Mouse (Mus musculus): ENCODE data around the gene Trmt1. TPM values are rescaled to one million over a fixed set of nuclear protein-coding genes. Genes with fewer than 3 reads are reported as not detected.
A peak's percentile ranks its signal among the peaks of the same experiment; 100 is the strongest.

The Trmt1 gene
- polyA plus RNA-seq, 1 experiment = 145 TPM

DNA sequence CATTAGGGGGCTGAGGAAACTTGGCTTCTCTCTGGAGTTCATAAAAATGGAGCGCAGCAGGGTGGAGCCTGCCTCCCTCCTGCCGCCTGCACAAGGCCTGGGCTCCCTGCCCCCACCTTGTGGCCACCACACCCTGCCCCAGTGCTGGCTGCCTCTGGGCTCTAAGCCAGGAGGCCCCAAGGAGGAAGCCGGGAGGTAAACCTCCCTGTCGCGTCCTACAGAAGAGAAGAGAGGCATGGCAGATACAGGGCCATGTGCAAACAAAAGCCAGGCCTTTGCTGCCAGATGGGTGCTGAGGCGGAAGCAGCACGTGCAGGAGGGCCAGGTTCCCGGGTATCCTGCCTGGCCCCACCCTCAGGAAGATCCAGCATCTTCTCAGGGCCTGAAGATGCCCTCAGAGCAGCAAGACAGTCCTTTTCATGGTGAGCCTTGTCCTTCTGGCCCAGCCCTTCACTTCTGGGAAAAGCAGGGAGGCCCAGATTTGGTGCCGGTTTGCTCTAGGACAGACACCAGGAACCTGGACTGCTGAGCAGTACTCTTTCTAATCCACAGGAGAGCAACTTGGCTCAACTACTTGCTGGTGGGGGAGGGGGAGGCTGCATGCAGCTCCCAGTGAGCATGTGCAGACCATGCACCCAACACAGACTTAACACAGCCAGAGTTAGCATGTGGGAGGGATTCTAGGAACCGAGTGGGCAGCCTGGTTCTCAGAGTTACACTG is 36.9 kb downstream of the Trmt1 start, which contains the start of gene G430095P16Rik:
G430095P16Rik (plus strand) TSS at position 158 of the 721 bp plus-strand sequence.
- peak within 1 kb of the TSS; percentile 63 for H3K27ac ChIP-seq (ENCODE audit: insufficient read depth, low read length)
- TF ChIP-seq POLR2A (IDR thresholded peaks at IDR 0.05; ENCODE audit: extremely low read depth, insufficient read depth, low read length) (no peak), CTCF (IDR thresholded peaks at IDR 0.05; ENCODE audit: extremely low read depth, insufficient read depth, low read length) (no peak)
- H3K4me3 ChIP-seq (ENCODE audit: insufficient read depth, low read length) = no peak within 1 kb of the TSS
- H3K4me1 ChIP-seq (ENCODE audit: control insufficient read depth, insufficient read depth, low read length) = peaks cover 9% of the 10 kb centered on the region

- no peak for TF ChIP-seq CTCF (IDR thresholded peaks at IDR 0.05; ENCODE audit: extremely low read depth, insufficient read depth, low read length)
- TF ChIP-seq POLR2A (IDR thresholded peaks at IDR 0.05; ENCODE audit: extremely low read depth, insufficient read depth, low read length) = no peak
- H3K4me1 ChIP-seq (ENCODE audit: control insufficient read depth, insufficient read depth, low read length) = peaks cover 9% of the 10 kb centered on the region
- peak overlapping the region; percentile 63 for H3K27ac ChIP-seq (ENCODE audit: insufficient read depth, low read length)
- no peak overlapping the region for H3K4me3 ChIP-seq (ENCODE audit: insufficient read depth, low read length)
Observed at GRCm38 (mm10) chr8:84723571-84723900, 37.4 kb downstream of the Trmt1 start.

GRCm38 (mm10) chr8:84724683-84725082 is 38.6 kb downstream of the Trmt1 start:
- Histone ChIP-seq H3K4me3 (ENCODE audit: insufficient read depth, low read length) (no peak overlapping the region), H3K27ac (ENCODE audit: insufficient read depth, low read length) (peak overlapping the region; percentile 62; the same call in 1 of the 2 replicates), H3K4me1 (ENCODE audit: control insufficient read depth, insufficient read depth, low read length) (peaks cover 11% of the 10 kb centered on the region)
- TF ChIP-seq POLR2A (IDR thresholded peaks at IDR 0.05; ENCODE audit: extremely low read depth, insufficient read depth, low read length) = no peak
- no peak for TF ChIP-seq CTCF (IDR thresholded peaks at IDR 0.05; ENCODE audit: extremely low read depth, insufficient read depth, low read length)

DNA sequence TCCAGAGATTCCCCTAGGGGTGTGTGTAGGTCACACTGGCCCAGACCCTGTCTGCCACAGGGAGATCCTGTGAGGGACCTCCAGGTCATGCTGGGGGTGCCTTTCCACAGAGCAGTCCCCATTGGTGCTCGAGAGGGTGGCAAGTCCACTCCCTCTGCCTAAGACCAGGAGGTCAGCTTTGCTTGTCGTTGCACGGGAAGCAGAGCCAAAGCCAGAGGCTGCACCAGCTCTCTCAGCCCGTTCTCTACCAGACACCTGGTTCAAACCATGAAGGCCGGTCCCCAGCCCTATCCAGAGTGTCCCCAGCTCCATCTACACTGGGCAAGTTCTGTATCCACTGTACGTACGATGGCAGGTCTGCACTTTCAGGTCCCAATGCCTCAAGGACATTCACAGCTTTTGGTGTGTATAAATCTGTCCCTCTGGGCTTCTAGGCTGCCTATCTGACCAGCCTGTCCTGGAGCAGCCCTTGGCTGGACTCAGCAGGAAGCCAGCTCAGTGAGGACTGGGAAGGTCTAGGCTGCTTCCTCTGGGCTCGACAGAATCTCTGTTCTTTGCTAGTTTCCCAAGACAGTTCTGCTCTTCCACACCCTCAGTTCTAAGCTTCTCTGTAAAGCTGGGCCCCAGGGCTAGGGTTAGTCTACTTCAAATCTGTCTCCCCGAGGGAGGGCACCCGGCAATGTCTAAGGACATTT is 39.3 kb downstream of the Trmt1 start:
- Histone ChIP-seq H3K4me3 (ENCODE audit: insufficient read depth, low read length) (no peak overlapping the region), H3K4me1 (ENCODE audit: control insufficient read depth, insufficient read depth, low read length) (peaks cover 14% of the 10 kb centered on the region), H3K27ac (ENCODE audit: insufficient read depth, low read length) (peak overlapping the region; percentile 62)
- TF ChIP-seq POLR2A (IDR thresholded peaks at IDR 0.05; ENCODE audit: extremely low read depth, insufficient read depth, low read length) (no peak), CTCF (IDR thresholded peaks at IDR 0.05; ENCODE audit: extremely low read depth, insufficient read depth, low read length) (no peak)

DNA sequence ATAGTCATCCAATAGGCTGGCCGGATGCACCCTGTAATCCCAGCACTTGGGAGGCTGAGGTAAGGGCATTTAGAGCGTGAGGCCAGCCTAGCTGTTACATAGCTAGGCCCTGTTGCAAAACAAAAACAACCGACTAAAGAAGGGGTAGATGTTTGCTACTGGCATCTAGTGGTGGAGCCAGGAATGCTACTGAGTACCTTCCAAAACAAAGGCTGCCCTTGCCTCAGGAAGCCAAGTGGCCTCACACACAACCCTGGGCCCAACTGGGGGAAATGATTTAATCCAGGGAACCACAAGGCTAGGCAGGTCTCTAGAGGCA is 39.8 kb downstream of the Trmt1 start:
- no peak overlapping the region for H3K4me3 ChIP-seq (ENCODE audit: insufficient read depth, low read length)
- peak overlapping the region; percentile 62 for H3K27ac ChIP-seq (ENCODE audit: insufficient read depth, low read length)
- TF ChIP-seq POLR2A (IDR thresholded peaks at IDR 0.05; ENCODE audit: extremely low read depth, insufficient read depth, low read length) (no peak), CTCF (IDR thresholded peaks at IDR 0.05; ENCODE audit: extremely low read depth, insufficient read depth, low read length) (peak; percentile 48)
- H3K4me1 ChIP-seq (ENCODE audit: control insufficient read depth, insufficient read depth, low read length) = peaks cover 15% of the 10 kb centered on the region

GRCm38 (mm10) chr8:84728474-84728873 is 42.4 kb downstream of the Trmt1 start:
- TF ChIP-seq CTCF (IDR thresholded peaks at IDR 0.05; ENCODE audit: extremely low read depth, insufficient read depth, low read length) (no peak), POLR2A (IDR thresholded peaks at IDR 0.05; ENCODE audit: extremely low read depth, insufficient read depth, low read length) (no peak)
- peak overlapping the region; percentile 62; the same call in 1 of the 2 replicates for H3K27ac ChIP-seq (ENCODE audit: insufficient read depth, low read length)

GRCm38 (mm10) chr8:84729921-84730362 is 43.8 kb downstream of the Trmt1 start:
- no peak for TF ChIP-seq CTCF (IDR thresholded peaks at IDR 0.05; ENCODE audit: extremely low read depth, insufficient read depth, low read length)
- Histone ChIP-seq H3K4me3 (ENCODE audit: insufficient read depth, low read length) (no peak overlapping the region), H3K4me1 (ENCODE audit: control insufficient read depth, insufficient read depth, low read length) (peaks cover 27% of the 10 kb centered on the region), H3K27ac (ENCODE audit: insufficient read depth, low read length) (peak overlapping the region; percentile 92)

More at GRCm38 (mm10) chr8:84728474-84728873, 42.4 kb downstream of the Trmt1 start:
- Histone ChIP-seq H3K4me3 (ENCODE audit: insufficient read depth, low read length) (no peak overlapping the region), H3K4me1 (ENCODE audit: control insufficient read depth, insufficient read depth, low read length) (peaks cover 26% of the 10 kb centered on the region)

GRCm38 (mm10) chr8:84730541-84731370 is 44.6 kb downstream of the Trmt1 start:
- H3K4me1 ChIP-seq (ENCODE audit: control insufficient read depth, insufficient read depth, low read length) = peaks cover 25% of the 10 kb centered on the region

DNA sequence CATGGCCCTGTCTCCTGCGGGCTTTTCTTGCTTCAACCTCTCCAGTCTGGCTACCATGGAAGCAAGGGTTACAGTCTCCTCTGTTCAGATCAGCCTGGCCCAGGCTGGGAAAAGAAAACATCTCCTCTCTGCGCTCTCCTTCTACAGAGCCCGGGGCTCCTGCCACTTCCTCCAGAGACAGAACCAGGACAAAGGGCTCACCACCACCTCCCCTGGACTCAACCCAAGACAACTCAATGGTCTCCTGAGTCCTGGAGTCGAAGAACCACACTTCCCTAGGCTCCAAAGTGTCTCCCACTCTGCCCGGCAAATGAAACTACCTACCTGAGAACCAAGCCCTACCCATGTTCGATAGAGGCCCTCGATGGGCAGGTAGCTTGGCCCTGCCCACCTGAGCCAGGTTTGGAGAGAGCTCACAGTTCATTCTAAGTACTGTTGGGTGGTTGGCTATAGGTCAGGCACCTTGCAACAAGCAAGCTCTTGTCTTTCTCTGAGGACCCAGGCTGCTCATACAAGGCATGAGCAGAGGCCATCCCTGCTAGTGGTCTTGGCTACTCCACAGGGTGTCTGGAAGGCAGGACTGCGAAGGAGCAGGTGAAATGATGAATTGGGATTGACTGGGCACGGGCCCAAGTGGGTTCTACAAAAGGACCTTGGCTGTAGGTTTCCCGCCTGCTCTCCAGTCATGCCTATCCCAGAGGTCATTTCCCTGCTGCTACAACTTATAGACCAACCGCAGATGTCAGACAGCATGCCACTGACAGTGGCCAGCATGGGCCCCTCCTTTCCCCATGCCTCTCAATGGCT is 45.5 kb downstream of the Trmt1 start:
- Histone ChIP-seq H3K4me1 (ENCODE audit: control insufficient read depth, insufficient read depth, low read length) (peaks cover 29% of the 10 kb centered on the region), H3K27ac (ENCODE audit: insufficient read depth, low read length) (peak overlapping the region; percentile 92), H3K4me3 (ENCODE audit: insufficient read depth, low read length) (no peak overlapping the region)
- TF ChIP-seq POLR2A (IDR thresholded peaks at IDR 0.05; ENCODE audit: extremely low read depth, insufficient read depth, low read length) = no peak
- no peak for TF ChIP-seq CTCF (IDR thresholded peaks at IDR 0.05; ENCODE audit: extremely low read depth, insufficient read depth, low read length)

More at GRCm38 (mm10) chr8:84730541-84731370, 44.6 kb downstream of the Trmt1 start:
- Histone ChIP-seq H3K4me3 (ENCODE audit: insufficient read depth, low read length) (no peak overlapping the region), H3K27ac (ENCODE audit: insufficient read depth, low read length) (peak overlapping the region; percentile 92)
- TF ChIP-seq POLR2A (IDR thresholded peaks at IDR 0.05; ENCODE audit: extremely low read depth, insufficient read depth, low read length) = no peak
- TF ChIP-seq CTCF (IDR thresholded peaks at IDR 0.05; ENCODE audit: extremely low read depth, insufficient read depth, low read length) = no peak
